Mouse (Mus musculus) heart, postnatal 0 days (tissue): ENCODE data around the gene Senp8.

Experiments
- CTCF ChIP-seq: IDR thresholded peaks from 2 replicates; pipeline ENCODE4 v1.5.1; 2016; ENCODE audit warnings: antibody characterized with exemption, control low read depth, low read depth
- EP300 ChIP-seq: IDR thresholded peaks from 2 replicates; pipeline ENCODE4 v1.6.1; 2016; ENCODE audit warnings: antibody characterized with exemption, low read depth

- no peak for TF ChIP-seq EP300
- TF ChIP-seq CTCF: no peak
These were observed 55.1 kb downstream of the Senp8 start for GRCm38 (mm10) chr9:59695451-59695813.
